Mouse (Mus musculus) neural tube, embryonic 14.5 days (tissue): ENCODE measurements around the gene Gm20075. TPM values are rescaled to one million over a fixed set of nuclear protein-coding genes. Genes with fewer than 3 reads are reported as not detected.

Experiments
- polyA plus RNA-seq: library from polyadenylated mRNA; unstranded; fragments of >200 nt; fragmentation: Nextera tagmentation; extraction: Ambion mirVana; gene quantifications from 2 replicates; pipeline ENCODE4 v1.2.1, GENCODE M21; 2014

Gene Gm20075
- polyA plus RNA-seq, 1 experiment from 2014 or later, result 25.5 TPM

Other genes with a start within 250 kb of the Gm20075 start
- gene Iqgap2, start 189.5 kb downstream of the Gm20075 start, polyA plus RNA-seq, result 2.0 and 2.8 TPM in 2 replicates
- gene Gm17190, start 678 bp upstream of the Gm20075 start, polyA plus RNA-seq, result 0.84 and 1.1 TPM in 2 replicates
- 53.9 and 58.0 TPM in 2 replicates for gene Sv2c, start 51.2 kb upstream of the Gm20075 start, polyA plus RNA-seq